Mouse (Mus musculus): ENCODE data around the gene Rnf103.

Rnf103 gene

DNA sequence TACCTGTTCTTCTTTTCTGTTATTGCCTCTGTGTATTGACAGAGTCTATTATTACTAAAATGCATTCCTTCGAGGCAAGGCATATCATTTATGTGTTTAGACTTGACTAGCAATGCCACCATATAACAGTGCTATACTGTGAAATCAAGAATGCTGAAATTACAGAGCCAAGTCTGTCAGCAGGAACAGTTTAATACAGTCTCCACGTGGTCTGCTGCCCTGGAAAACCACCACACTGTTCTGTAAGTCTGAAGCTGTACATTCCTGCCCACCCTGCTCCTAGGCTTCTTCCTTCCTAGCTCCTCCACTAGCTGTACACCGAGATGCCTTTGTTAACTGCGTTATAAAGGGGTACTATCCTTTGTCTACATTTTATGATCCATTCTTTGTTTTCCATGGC, 1.6 kb upstream of the Rnf103 start:
- no peak for DNase-seq (ENCODE audit: low spot score in 2 of 2)

DNA sequence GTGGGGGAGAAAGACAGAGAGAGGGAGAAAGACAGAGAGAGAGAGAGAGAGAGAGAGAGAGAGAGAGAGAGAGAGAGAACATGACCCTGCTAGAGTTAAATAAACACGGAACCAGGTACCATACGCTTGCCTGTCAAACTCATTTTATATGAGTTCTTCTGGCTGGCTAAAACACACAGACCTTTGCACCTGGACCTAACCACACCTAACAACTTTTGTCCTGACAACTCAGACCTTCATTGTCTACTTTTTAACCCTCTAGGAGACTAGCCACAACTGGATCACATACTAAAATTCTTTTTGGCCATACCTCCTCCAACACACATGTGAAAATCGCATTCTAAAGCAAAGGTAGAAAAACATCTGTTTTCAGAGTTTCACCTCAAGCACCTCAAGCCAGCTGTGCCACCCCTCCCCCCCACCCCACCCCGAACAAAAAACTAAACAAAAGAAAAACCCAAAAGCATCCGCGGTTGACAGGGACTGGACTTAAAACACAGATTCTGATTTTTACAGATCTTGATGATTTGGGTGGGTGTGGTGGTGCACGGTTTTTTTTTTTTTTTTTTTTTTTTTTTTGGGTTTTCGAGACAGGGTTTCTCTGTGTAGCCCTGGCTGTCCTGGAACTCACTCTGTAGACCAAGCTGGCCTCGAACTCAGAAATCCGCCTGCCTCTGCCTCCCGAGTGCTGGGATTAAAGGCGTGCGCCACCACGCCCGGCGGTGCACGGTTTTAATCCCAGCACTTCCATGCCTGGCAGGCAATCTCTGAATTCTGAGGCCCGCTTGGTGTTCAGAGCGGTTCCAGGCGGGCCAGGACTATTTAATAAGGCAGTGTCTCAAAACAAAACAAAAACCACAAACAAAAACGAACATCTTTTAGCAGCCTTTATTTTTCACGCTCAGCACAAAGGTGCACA, 679 bp upstream of the Rnf103 start:
- DNase-seq (ENCODE audit: low spot score in 2 of 2) = no peak

DNA sequence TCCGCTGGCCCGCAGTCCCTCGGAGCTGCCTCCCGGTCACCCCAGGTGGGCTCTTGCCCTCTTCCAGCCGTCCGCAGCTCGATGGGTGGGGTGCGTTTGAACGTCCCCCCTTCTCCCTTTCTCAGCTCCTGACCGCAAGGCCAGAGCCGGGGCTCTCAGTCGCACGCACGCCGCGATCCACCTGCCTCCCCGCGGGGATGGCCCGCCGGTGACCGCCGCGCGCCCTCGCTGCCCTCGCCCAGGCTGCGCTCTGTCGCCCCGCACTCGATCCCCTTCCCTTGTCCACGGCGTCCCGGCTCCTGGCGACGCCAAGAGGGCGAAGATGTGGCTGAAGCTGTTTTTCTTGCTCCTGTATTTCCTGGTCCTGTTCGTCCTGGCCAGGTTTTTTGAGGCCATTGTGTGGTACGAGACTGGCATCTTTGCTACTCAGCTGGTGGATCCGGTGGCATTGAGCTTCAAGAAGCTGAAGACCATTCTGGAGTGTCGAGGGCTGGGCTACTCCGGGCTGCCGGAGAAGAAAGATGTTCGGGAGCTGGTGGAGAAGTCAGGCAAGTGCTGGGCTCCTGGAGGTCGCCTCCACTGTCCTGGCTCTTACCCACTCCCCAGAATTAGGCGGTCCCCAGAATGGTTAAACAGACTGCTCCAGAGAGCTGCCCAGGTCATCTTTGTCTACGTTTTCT, 787 bp downstream of the Rnf103 start:
- DNase-seq (ENCODE audit: low spot score in 2 of 2) = peak in 1 of 2 experiments; percentile 15

DNA sequence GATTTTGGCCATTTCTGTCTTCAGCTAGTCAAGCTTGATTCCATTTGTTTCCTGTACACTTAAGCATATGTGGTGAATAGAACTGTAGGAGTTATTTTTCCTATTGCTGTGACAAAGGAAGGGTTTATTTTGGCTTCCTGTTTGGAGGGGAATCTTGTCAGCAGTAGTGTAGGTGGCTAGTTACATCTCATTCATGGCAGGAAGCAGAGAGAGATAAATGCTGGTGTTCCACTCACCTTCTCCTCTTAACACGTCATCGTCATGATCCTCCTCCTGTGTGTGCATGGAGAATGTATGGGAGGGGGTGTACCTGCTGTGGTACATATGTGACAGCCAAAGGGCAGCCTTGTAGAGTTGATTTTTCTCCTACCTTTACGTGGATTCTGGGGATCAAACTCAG, 6.9 kb downstream of the Rnf103 start:
- no peak for DNase-seq (ENCODE audit: low spot score in 2 of 2)

DNA sequence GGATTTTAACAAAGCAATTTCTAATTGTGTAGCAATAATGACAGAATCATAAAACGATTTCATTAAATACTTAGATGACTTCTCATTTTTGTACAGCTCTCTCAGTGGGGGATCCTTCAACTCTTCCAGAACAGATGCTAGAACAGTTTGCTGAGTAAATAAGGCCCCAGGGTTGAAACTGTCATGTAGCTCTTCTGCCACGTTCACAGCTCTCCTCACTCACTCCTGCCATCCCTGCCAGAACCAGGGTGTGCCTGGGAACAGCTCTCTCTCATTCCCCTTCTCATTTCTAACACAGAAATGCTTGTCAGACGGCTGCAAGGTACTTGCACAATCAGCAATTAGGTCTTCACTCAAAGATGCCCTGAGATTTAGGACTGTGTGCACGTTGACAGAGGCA, 9.3 kb downstream of the Rnf103 start:
- DNase-seq (ENCODE audit: low spot score in 2 of 2) = no peak

DNA sequence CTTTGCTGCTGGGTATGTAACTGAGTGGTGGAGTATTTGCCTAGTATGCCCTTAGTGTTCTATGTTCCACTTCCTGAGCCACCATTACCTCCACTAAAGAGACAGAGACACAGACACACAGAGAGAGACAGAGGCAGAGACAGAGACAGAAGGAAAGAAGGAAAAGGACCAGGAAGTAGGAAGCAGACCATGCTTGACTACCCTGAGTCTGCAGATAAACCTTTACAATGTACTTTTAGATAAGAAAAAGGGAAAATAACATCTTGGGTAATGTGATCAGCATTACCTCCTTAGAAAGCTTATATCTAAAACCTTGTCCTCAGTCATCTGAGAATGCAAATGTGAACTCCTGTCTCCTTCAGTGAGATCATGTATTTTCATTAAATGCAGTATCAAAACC, 10.0 kb downstream of the Rnf103 start:
- DNase-seq (ENCODE audit: low spot score in 2 of 2) = no peak

DNA sequence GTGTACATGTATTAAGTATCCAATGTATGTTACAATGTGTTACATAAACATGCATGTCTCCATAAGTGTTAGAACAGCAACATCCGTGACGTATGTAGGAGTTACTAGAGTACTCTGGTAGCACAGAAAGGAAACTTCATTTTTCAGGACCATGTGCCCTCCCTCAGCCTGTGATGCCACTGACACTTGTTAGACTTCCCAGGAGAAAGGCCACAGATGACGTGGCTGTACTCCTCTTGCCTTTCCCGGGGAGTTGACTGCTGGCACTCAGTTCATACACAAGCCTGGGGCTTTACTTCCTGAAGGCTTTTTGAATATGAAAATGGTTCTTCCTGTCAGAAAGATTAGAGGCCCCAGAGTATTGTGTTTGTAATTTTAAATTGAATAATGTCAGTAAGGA, 10.4 kb downstream of the Rnf103 start:
- no peak for DNase-seq (ENCODE audit: low spot score in 2 of 2)

DNA sequence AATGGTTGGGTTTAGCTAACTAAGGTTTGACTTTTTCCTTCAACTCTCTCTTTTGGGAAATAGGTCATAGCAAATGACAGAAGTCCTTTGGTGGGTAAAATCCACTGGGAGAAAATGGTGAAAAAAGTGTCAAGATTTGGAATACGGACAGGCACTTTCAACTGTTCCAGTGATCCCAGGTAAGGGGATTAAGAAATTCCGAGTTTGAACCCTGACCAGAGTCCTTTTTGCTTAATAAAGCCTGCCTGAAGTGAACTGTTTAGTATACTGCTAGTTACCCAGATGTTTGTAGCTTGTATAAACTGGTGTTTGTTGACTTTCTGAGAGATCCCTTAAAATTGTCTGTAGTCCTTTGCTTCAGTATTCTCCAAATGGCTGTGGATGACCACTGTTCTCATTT, 12.0 kb downstream of the Rnf103 start:
- no peak for DNase-seq (ENCODE audit: low spot score in 2 of 2)

DNA sequence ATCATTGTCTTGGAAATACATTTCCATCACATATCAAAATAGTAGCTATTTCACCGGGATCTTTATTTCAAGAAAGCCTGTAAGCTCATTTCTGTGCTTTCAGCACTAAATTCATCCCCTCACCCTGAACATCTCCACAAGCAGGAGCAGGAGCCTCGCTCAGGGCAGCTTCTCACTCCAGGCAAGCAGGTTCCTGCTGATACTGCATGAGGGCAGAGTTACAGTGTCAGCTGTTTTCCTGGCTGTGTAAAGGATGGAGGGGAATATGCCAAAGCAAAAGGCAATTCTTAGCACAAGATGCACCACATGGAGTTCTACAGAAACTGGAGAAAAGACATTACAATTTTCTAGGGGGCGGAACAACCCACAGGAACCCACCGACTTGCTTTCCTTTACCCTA, 25.8 kb downstream of the Rnf103 start:
- DNase-seq (ENCODE audit: low spot score in 2 of 2) = no peak

DNA sequence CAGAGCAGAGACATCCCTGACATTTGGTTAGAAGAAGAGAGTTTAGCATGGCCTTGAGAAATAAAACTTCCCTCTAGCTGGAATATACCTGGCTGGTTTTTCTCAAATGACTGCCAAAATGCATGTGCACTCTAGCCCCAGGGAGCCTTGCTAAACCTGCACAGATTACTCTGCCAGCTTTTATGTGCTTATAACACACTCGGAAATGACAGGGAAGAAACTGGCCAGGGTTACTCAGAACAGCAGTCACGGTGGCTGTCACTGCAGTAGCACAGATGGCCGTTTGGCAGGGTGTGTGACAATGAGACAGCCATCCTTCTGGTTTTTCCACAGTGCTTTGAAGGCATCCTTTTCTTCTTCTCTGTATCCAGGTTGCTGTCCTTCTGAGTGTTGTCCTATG, 31.9 kb downstream of the Rnf103 start:
- no peak for DNase-seq (ENCODE audit: low spot score in 2 of 2)

DNA sequence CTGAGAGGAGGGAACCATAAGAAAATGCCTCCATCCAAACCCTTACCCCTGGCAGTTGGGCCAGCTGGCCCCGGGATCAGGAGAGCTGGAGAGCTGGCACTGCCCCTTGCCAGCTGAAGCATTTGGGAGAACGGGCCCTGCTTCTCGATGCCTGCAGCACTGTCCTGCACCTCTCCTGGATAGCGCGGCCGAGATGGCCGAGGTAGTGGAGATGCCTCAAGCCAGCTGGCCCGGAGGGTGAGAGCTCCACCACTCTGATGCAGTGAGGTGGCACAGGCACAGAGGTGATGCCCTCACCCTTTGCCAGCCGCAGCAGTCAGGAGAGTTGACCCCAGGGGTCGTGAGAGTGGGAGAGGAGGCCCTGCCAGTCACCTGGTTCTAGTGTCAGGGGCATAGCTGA, 33.4 kb downstream of the Rnf103 start:
- DNase-seq (ENCODE audit: low spot score in 2 of 2) = no peak

DNA sequence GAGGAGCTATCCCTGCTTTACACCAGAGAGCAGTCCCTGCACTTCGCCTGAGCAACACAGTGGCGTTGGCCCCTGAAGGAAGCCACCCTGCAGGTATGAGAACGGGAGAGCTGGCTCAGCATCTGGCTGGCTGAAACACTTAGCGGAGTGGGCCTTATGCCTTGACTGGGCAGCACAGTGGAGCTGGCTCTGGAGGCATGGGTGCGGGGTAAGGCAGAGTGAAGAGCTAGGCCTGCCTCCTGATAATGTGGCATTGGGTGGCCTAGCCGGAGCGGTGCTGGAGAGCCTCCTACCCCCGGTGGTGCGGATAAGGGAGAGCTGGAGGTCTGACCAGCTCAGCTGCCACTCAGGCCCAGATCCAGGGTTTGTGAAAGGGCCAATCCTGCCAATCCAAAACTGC, 34.1 kb downstream of the Rnf103 start:
- no peak for DNase-seq (ENCODE audit: low spot score in 2 of 2)

DNA sequence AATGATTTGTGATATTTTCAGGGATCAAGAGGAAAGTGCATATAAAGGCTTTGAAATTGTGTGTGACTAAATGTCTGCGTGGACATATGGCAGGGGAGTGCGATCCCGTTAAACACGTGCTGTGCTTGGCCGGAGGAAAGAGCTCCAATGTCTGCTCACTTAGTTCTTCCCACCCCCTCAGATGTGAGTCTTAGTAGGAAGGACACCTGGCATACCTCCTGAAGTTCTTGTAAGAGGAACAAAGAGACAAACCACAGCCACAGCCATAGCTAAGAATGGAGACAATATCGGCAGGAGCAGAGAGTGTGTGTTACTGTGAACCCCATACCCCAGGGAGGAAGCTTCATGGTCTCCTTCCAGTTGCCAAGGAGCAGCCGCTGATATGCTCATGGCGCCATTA, 36.5 kb downstream of the Rnf103 start:
- no peak for DNase-seq (ENCODE audit: low spot score in 2 of 2)

DNA sequence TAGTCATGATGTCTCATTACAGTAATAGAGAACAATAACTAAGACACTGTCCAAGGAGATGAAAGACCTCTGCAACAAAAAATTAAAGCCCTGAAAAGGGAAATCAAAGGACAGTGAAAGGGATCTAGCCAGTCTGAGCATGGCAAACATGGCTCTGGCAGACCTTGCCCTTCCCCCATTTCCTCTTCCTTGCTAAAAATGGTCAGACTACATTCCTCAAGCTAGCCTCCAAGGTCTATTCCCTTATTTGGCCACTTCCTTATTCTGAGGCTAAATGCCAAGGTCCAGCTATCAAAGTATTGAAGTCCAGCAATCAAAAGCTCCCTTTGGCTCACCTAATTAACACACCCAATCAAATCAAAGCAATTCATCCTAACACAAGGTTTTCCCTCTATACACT, 43.6 kb downstream of the Rnf103 start:
- no peak for DNase-seq (ENCODE audit: low spot score in 2 of 2)

DNA sequence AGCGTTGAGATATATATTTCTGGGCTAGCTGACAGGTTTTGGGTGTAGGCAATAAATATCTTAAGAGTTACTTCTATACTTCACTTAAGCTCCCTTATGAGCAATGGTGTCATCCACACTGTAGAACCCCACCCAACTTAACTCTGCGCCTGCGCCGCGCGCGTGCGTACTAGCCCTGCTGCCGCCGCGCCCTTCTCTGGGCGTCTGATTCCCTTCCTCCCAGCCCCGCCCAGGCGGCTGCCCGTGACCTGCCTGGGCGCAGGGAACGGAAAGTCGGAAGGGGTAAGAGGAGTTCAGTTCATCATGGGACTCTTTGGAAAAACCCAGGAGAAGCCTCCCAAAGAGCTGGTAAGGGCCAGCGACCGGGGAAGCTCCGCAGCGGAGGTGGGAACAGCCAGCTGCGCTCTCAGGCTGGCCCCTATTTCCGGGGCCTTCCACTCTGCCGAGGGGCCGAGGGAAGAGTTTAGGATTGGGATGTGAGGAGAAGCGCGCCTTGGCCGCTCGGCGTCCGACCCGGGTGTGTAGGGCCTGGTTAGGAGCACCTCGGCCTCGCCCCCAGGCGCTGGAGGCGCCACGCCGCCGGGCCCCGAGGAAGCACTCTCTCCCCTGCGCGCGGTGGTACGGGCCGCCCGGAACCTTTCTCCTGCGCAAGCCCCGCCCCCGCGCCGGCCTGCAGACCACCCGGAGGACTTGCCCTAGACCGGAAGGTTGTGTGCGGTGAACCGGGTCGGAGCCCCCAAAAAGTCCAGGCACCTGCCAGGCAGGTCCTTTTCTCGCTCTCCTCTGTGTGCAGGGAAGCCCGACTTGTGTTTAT, 50.2 kb downstream of the Rnf103 start, which contains the start of gene Chmp3:
Gene Chmp3 (plus strand): TSS at position 112 of the 814 bp plus-strand sequence.
- DNase-seq (ENCODE audit: low spot score in 2 of 2) = peak; percentile 95 to 96

DNA sequence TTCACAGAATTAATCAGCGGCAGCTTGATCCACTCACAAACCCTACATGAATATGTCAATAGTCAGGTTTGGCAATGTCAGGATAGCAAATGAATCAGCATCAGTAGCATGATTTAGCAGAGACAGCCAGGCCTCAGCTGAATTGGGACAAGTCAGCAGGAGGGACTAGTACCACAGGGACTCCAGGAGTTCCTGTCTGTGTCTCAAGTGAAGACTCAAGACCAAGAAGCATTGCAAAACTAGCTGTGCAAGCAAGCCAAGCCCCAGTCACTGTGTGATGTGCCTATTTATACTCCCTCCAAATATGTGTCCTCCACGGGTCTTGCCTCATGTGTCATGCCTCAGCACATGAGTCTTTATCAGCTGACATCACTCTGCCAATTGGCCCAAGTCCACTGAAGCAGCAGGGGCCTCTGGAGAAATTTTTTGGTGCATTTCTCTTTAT, 61.8 kb downstream of the Rnf103 start:
- DNase-seq (ENCODE audit: low spot score in 2 of 2) = no peak

DNA sequence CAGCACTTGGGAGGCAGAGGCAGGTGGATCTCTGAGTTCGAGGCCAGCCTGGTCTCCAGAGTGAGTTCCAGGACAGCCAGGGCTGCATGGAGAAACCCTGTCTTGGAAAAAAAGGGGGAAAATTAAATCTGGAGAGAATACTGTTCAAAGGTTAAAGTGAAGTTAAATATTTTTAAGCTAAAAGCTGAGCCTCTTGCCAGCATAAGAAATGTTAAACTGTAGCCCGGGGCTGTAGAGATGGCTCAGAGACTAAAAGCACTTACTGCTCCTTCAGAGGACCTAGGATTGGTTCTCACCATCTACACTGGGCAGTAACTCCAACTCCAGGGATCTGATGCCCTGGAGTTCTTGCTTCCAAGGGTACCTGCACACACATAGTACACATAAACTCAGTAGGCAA, 63.1 kb downstream of the Rnf103 start:
- no peak for DNase-seq (ENCODE audit: low spot score in 2 of 2)

Measured in spleen, postnatal 36 days (tissue).